Mouse (Mus musculus) MEL (cell line): ENCODE results near the gene Gzmm. TPM values are rescaled to one million over a fixed set of nuclear protein-coding genes. Genes with fewer than 3 reads are reported as not detected.
A peak's percentile ranks its signal among the peaks of the same experiment; 100 is the strongest.

ENCODE experiments used
- DNase-seq: peaks from one replicate; pipeline ENCODE4 v3.0.0; 2011; ENCODE audit warnings: low read depth, low spot score
- H3K27ac ChIP-seq: 2 replicates; pipeline ENCODE4 v1.5.1; 2012; ENCODE audit warnings: low read depth, mild to moderate bottlenecking, control low read depth, low read length, moderate library complexity; ENCODE audit not compliant: control insufficient read depth
- H3K27me3 ChIP-seq, 2 experiments: fragments of 150-350 bp in 1 of 2; sonication (generic) in 1 of 2; 2 replicates each; pipeline ENCODE4 v1.6.1; 2012; ENCODE audit warnings: low read length in 2 of 2, mild to moderate bottlenecking in 2 of 2, improper control_type of control experiment in 1 of 2, moderate library complexity in 1 of 2; ENCODE audit not compliant: insufficient read depth in 2 of 2, control insufficient read depth in 1 of 2
- H3K36me3 ChIP-seq, 2 experiments: 2 replicates each; pipeline ENCODE4 v1.6.1; 2012 to 2014; ENCODE audit warnings: low read length in 2 of 2, improper control_type of control experiment in 1 of 2, inconsistent platforms in 1 of 2, mild to moderate bottlenecking in 1 of 2; ENCODE audit not compliant: insufficient read depth in 2 of 2, control insufficient read depth in 1 of 2
- H3K4me1 ChIP-seq, 2 experiments: fragments of 150-350 bp in 1 of 2; sonication (generic) in 1 of 2; 2 replicates each; pipeline ENCODE4 v1.6.1; 2012; ENCODE audit warnings: low read length in 2 of 2, improper control_type of control experiment in 1 of 2, mild to moderate bottlenecking in 1 of 2; ENCODE audit not compliant: insufficient read depth in 2 of 2, control insufficient read depth in 1 of 2
- H3K4me3 ChIP-seq, 2 experiments: fragments of 150-350 bp in 1 of 2; sonication (generic) in 1 of 2; 2 replicates each; pipeline ENCODE4 v1.5.1; 2012; ENCODE audit warnings: low read depth in 2 of 2, low read length in 2 of 2, mild to moderate bottlenecking in 2 of 2, moderate library complexity in 2 of 2, control low read depth in 1 of 2, improper control_type of control experiment in 1 of 2; ENCODE audit not compliant: control insufficient read depth in 1 of 2, insufficient read depth in 1 of 2
- H3K79me2 ChIP-seq: 2 replicates; pipeline ENCODE4 v1.6.1; 2012; ENCODE audit warnings: mild to moderate bottlenecking, low read length, moderate library complexity; ENCODE audit not compliant: control insufficient read depth, poor library complexity, insufficient read depth
- H3K9ac ChIP-seq: 2 replicates; pipeline ENCODE4 v1.6.1; 2012; ENCODE audit warnings: low read depth, mild to moderate bottlenecking, control low read depth, low read length, moderate library complexity; ENCODE audit not compliant: control insufficient read depth, poor library complexity, severe bottlenecking
- H3K9me3 ChIP-seq: fragments of 150-350 bp; sonication (generic); replicated peaks from 2 replicates; pipeline ENCODE4 v1.6.1; 2012; ENCODE audit warnings: mild to moderate bottlenecking, low read length, improper control_type of control experiment, moderate library complexity; ENCODE audit not compliant: insufficient read depth
- CHD1 ChIP-seq: IDR thresholded peaks from 2 replicates; pipeline ENCODE4 v1.6.1; 2012; ENCODE audit warnings: low read depth, mild to moderate bottlenecking, inconsistent platforms, low read length, improper control_type of control experiment
- ELF1 ChIP-seq: IDR thresholded peaks from 2 replicates; pipeline ENCODE4 v1.6.1; 2014; ENCODE audit warnings: low read depth, mild to moderate bottlenecking, inconsistent platforms, low read length, improper control_type of control experiment, moderate library complexity
- EP300 ChIP-seq, 2 experiments: IDR thresholded peaks; 2 replicates each; pipeline ENCODE4 v1.6.1; 2011; ENCODE audit warnings: improper control_type of control experiment in 2 of 2, low read length in 2 of 2, low read depth in 1 of 2, mild to moderate bottlenecking in 1 of 2
- ETS1 ChIP-seq: IDR thresholded peaks from 2 replicates; pipeline ENCODE4 v1.6.1; 2012; ENCODE audit warnings: low read depth, mild to moderate bottlenecking, inconsistent platforms, low read length, improper control_type of control experiment, moderate library complexity
- GATA1 ChIP-seq: IDR thresholded peaks from 2 replicates; pipeline ENCODE4 v1.6.1; 2011; ENCODE audit warnings: low read depth, low read length, improper control_type of control experiment
- KAT2A ChIP-seq: conservative IDR thresholded peaks from 2 replicates; pipeline ENCODE4 v1.6.1; 2012; ENCODE audit warnings: low read depth, low read length, improper control_type of control experiment, inconsistent platforms
- MXI1 ChIP-seq: IDR thresholded peaks from 2 replicates; pipeline ENCODE4 v1.6.1; 2011; ENCODE audit warnings: mild to moderate bottlenecking, low read depth, low read length, improper control_type of control experiment
- MYB ChIP-seq: IDR thresholded peaks from 2 replicates; pipeline ENCODE4 v1.6.1; 2011; ENCODE audit warnings: mild to moderate bottlenecking, low read depth, low read length, improper control_type of control experiment
- NRF1 ChIP-seq: IDR thresholded peaks from 2 replicates; pipeline ENCODE4 v1.6.1; 2014; ENCODE audit warnings: low read depth, mild to moderate bottlenecking, inconsistent platforms, low read length, improper control_type of control experiment, moderate library complexity; ENCODE audit not compliant: poor library complexity, insufficient read depth, severe bottlenecking
- POLR2A ChIP-seq, 2 experiments: IDR thresholded peaks; 2 replicates each; pipeline ENCODE4 v1.6.1; 2011 to 2012; ENCODE audit warnings: low read length in 2 of 2, mild to moderate bottlenecking in 2 of 2, control low read depth in 1 of 2, improper control_type of control experiment in 1 of 2, low read depth in 1 of 2, moderate library complexity in 1 of 2; ENCODE audit not compliant: control insufficient read depth in 1 of 2, insufficient read depth in 1 of 2, poor library complexity in 1 of 2
- POLR2AphosphoS5 ChIP-seq: IDR thresholded peaks from 2 replicates; pipeline ENCODE4 v1.6.1; 2012; ENCODE audit warnings: low read depth, borderline replicate concordance, mild to moderate bottlenecking, inconsistent platforms, low read length, moderate library complexity, mixed read lengths
- RAD21 ChIP-seq: IDR thresholded peaks from 2 replicates; pipeline ENCODE4 v1.6.1; 2011; ENCODE audit warnings: mild to moderate bottlenecking, low read depth, low read length, improper control_type of control experiment
- SIN3A ChIP-seq: IDR thresholded peaks from 2 replicates; pipeline ENCODE4 v1.6.1; 2012; ENCODE audit warnings: low read length, improper control_type of control experiment, inconsistent platforms
- TAL1 ChIP-seq: IDR thresholded peaks from 2 replicates; pipeline ENCODE4 v1.6.1; 2012; ENCODE audit warnings: mild to moderate bottlenecking, inconsistent platforms, low read length, moderate library complexity, mixed read lengths
- TCF12 ChIP-seq: IDR thresholded peaks from 2 replicates; pipeline ENCODE4 v1.6.1; 2014; ENCODE audit warnings: low read depth, mild to moderate bottlenecking, inconsistent platforms, low read length, improper control_type of control experiment, moderate library complexity
- ZC3H11A ChIP-seq: IDR thresholded peaks from 2 replicates; pipeline ENCODE4 v1.6.1; 2012; ENCODE audit warnings: low read depth, mild to moderate bottlenecking, inconsistent platforms, low read length, improper control_type of control experiment
- ZMIZ1 ChIP-seq: IDR thresholded peaks from 2 replicates; pipeline ENCODE4 v1.6.1; 2012; ENCODE audit warnings: low read depth, mild to moderate bottlenecking, inconsistent platforms, low read length, improper control_type of control experiment, moderate library complexity
- polyA plus RNA-seq, 2 experiments: library from polyadenylated mRNA; stranded (reverse) in 1 of 2; unstranded in 1 of 2; fragments of >175 nt in 1 of 2; fragments of >200 nt in 1 of 2; gene quantifications; 2 replicates each; pipeline versions ENCODE4 v1.2.1 to v1.2.4; 2012; ENCODE audit warnings: low replicate concordance in 2 of 2, low read depth in 1 of 2; ENCODE audit not compliant: insufficient read length in 2 of 2, insufficient read depth in 1 of 2, missing spikeins in 1 of 2
- total RNA-seq: library from RNA; depleted of rRNA; stranded (reverse); fragments of 300-350 nt; gene quantifications from 2 replicates; pipeline ENCODE4 v1.2.3, GENCODE M21; 2012

The Gzmm gene
- total and polyA plus RNA-seq, 3 experiments: 2.3 to 2.5 TPM; not detected in 1

DNA sequence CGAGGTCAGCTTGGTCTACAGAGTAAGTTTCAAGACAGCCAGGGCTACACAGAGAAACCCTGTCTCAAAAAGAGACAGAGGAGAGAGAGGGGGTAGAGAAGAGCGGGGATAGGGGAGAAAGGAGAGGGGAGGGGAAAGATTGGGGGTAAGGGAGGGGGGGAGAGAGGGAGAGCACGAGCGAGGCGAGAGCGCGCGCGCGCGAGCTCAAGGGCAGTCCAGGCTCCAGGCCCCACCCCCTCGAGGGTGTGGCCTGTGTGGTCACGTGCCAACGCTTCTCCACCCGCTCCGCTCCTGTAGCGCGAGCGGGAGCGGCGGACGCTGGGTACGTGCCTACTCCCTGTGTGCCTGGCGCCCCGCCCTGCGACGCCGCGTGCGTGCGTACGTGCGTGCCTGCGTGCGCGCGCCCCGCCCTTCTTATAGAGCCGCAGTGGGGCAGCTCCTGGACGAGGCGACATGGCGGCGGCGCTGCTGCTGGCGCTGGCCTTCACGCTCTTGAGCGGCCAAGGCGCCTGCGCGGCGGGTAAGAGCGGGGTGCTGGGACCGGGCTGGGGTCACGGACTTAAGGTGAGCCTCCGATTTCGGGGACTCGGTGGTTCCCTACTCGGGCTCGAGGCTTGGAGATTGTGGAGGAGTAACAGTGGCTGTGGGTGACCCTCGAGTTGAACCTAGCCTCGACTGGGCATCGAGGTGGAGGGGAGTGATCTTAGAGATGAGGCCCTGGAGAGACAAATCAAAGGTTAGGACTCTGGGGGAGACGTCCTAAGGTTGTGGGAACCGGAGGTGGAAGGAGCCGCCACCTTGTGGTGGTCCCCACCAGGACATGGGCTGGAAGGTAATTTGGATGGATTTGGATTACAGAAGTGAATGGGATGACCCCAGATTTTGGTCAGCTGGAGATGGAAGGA, 15.5 kb downstream of the Gzmm start, which contains the start of gene Bsg (continued):
- TF ChIP-seq ZC3H11A: no peak
- no peak for TF ChIP-seq ELF1
- TF ChIP-seq RAD21: no peak
- no peak for TF ChIP-seq TAL1

DNA sequence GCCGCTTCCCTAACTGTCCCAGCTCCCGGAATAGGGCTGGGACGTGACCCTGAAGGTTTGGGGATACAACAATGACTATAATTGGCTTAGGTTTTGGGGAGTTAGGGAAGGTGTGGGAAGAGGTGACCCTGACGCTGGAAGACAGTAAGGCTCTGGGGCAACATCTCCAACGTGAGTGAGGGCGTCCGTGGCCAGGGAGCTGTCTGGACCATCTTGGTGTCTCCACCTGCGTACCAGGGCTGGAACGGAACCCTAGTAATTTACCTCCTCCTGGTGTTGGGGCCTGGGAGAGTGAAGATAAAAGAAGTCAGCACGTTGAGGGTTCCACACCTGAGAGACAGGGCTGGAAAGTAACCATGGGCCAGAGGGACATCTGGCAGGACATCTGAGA, 16.1 kb downstream of the Gzmm start:
- peak overlapping the region; percentile 14; the same call in 1 of the 2 replicates for H3K27ac ChIP-seq
- DNase-seq: no peak
- H3K27me3 ChIP-seq: no peaks in the 10 kb centered on the region
- H3K9ac ChIP-seq: peak overlapping the region; percentile 84
- peaks cover 0 to 14% of the 10 kb centered on the region in 2 experiments; a peak in 2 of 4 replicates for H3K36me3 ChIP-seq
- peak overlapping the region; percentile 86 to 92 for H3K4me3 ChIP-seq
- peaks cover 41% of the 10 kb centered on the region for H3K79me2 ChIP-seq
- TF ChIP-seq POLR2AphosphoS5: no peak
- 0 out of 2 replicates have a peak, but pooled peaks have one; percentile 30 for TF ChIP-seq CHD1
- TF ChIP-seq, all 39 proteins: peak for 1
- Histone ChIP-seq H3K4me1 (peaks cover 9 to 16% of the 10 kb centered on the region in 2 experiments; a peak in 3 of 4 replicates), H3K9me3 (no peaks in the 10 kb centered on the region)

DNA sequence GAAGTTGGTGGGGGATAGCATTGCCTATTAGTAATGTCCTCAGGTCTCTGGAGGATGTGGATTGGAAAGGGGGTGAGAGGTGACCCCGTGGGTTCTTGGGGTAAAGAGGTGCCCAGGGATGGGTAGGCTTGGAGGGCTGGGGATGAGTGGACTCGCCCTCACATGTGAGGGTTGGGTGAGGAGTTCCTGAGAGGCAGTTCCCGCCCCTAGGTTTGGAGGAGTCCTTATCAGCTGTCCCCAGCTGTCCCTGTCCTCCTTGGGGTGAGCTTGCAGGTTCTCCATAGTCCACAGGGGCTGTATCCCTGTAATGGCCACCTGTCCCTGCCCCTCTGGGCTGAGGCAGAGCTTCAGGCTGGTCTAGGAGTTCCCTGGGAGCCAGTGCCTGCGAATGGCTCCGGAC, 17.1 kb downstream of the Gzmm start:
- H3K36me3 ChIP-seq: peaks cover 0 to 14% of the 10 kb centered on the region in 2 experiments; a peak in 2 of 4 replicates
- peak; percentile 78 for DNase-seq
- H3K9me3 ChIP-seq: no peaks in the 10 kb centered on the region
- peak overlapping the region; percentile 12 for H3K27ac ChIP-seq
- peak overlapping the region; percentile 84 for H3K9ac ChIP-seq
- TF ChIP-seq MXI1: 0 out of 2 replicates have a peak, but pooled peaks have one; percentile 41
- no peak for TF ChIP-seq NRF1
- TF ChIP-seq POLR2A (IDR thresholded peaks at IDR 0.05; ENCODE audit: control insufficient read depth in 1 of 2, insufficient read depth in 1 of 2, low read depth in 1 of 2, low read length in 2 of 2, poor library complexity in 1 of 2): peak in 1 of 2 experiments; percentile 36; a peak in 1 of 4 replicates
- peak; percentile 99 for TF ChIP-seq TAL1
- no peak for TF ChIP-seq ZC3H11A
- TF ChIP-seq SIN3A: peak; percentile 60
- no peak for TF ChIP-seq MYB
- peak; percentile 87 for TF ChIP-seq TCF12
- TF ChIP-seq ZMIZ1: no peak
- TF ChIP-seq KAT2A: no peak
- peak; percentile 59 to 70 for TF ChIP-seq EP300 (IDR thresholded peaks at IDR 0.05; ENCODE audit: low read depth in 1 of 2, low read length in 2 of 2)
- peak; percentile 83 for TF ChIP-seq GATA1
- peak; percentile 56 for TF ChIP-seq ETS1
- H3K27me3 ChIP-seq: no peaks in the 10 kb centered on the region
- peaks cover 9 to 16% of the 10 kb centered on the region in 2 experiments; a peak in 3 of 4 replicates for H3K4me1 ChIP-seq
- H3K4me3 ChIP-seq: peak overlapping the region; percentile 86 to 92
- peaks cover 41% of the 10 kb centered on the region for H3K79me2 ChIP-seq
